Mouse (Mus musculus) megakaryocyte, embryonic 14.5 days (primary cell): ENCODE measurements at regions not wholly inside any gene's neighbourhood (a gene's known extent, or its start where the extent isn't known, plus 50 kb on each side); places are given as distances from the start of the nearest gene placed in this dataset.

ENCODE experiments used
- FLI1 ChIP-seq: IDR thresholded peaks from 2 replicates; pipeline ENCODE4 v1.6.1; 2012; ENCODE audit warnings: low read length, inconsistent platforms, mixed read lengths
- GATA1 ChIP-seq: IDR thresholded peaks from 3 replicates; pipeline ENCODE4 v1.6.1; 2012; ENCODE audit warnings: mixed read lengths, low read length, inconsistent platforms, borderline replicate concordance

DNA sequence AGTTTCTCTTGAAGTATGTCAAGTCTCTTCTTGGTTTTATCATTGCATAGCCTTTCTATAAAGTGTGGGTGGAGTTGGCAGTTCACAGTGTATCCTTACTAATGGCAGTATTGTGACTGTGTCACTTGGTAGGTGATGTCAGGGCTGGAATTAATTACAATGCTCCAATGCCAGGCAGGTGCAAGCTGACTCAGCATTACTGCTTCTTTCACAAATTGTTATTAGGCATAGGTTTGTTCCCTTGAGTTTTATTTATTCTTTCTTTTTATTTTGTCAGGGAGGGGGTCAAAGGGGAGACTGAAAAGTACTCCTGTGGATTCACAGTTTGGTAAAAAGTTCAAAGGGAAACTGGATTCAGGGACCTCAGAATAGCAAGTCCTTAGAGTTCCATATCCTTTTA is 119.6 kb upstream of the Rbms1 start:
- TF ChIP-seq GATA1 = no peak
- no peak for TF ChIP-seq FLI1
